Mouse (Mus musculus): Measurements from ENCODE around the gene Maco1. TPM values are rescaled to one million over a fixed set of nuclear protein-coding genes. Genes with fewer than 3 reads are reported as not detected.

Maco1 gene
- polyA plus RNA-seq, 1 experiment from 2014 or later: 47.2 TPM

- no peak overlapping the region for H3K4me3 ChIP-seq (ENCODE audit: low read depth, low read length)
- H3K4me1 ChIP-seq (ENCODE audit: control insufficient read depth, insufficient read depth, low read length): no peaks in the 10 kb centered on the region
- H3K27ac ChIP-seq (ENCODE audit: low read depth, low read length): no peak overlapping the region
- ATAC-seq (ENCODE audit: insufficient read depth, low FRiP score, low TSS enrichment) (no peak), DNase-seq (ENCODE audit: low spot score) (no peak)
- 96% methylated on average over 7 of the region's 7 CpGs for WGBS
- no peak overlapping the region for H3K9ac ChIP-seq (ENCODE audit: low read length)
- H3K9me3 ChIP-seq (ENCODE audit: control insufficient read depth, low read length): no peaks in the 10 kb centered on the region
- H3K36me3 ChIP-seq (ENCODE audit: control insufficient read depth, insufficient read depth, low read length): no peaks in the 10 kb centered on the region
- H3K4me2 ChIP-seq (ENCODE audit: low read depth): no peak overlapping the region
- no peaks in the 10 kb centered on the region for H3K27me3 ChIP-seq (ENCODE audit: control insufficient read depth, insufficient read depth, low read length)
Observed at GRCm38 (mm10) chr4:134759564-134759963, 93.6 kb downstream of the Maco1 start.

- Histone ChIP-seq H3K4me1 (ENCODE audit: control insufficient read depth, insufficient read depth, low read length) (peaks cover 4% of the 10 kb centered on the region), H3K36me3 (ENCODE audit: control insufficient read depth, insufficient read depth, low read length) (no peaks in the 10 kb centered on the region), H3K9me3 (ENCODE audit: control insufficient read depth, low read length) (no peaks in the 10 kb centered on the region), H3K27me3 (ENCODE audit: control insufficient read depth, insufficient read depth, low read length) (no peaks in the 10 kb centered on the region), H3K27ac (ENCODE audit: low read depth, low read length) (no peak overlapping the region), H3K9ac (ENCODE audit: low read length) (no peak overlapping the region), H3K4me2 (ENCODE audit: low read depth) (no peak overlapping the region), H3K4me3 (ENCODE audit: low read depth, low read length) (no peak overlapping the region)
- ATAC-seq (ENCODE audit: insufficient read depth, low FRiP score, low TSS enrichment) (no peak), DNase-seq (ENCODE audit: low spot score) (no peak)
- 91% methylated on average over 14 of the region's 14 CpGs for WGBS
Observed at GRCm38 (mm10) chr4:134758922-134759321, 94.2 kb downstream of the Maco1 start.

- WGBS: 87% methylated on average over 4 of the region's 4 CpGs
- Histone ChIP-seq H3K9ac (ENCODE audit: low read length) (no peak overlapping the region), H3K9me3 (ENCODE audit: control insufficient read depth, low read length) (no peaks in the 10 kb centered on the region), H3K36me3 (ENCODE audit: control insufficient read depth, insufficient read depth, low read length) (no peaks in the 10 kb centered on the region), H3K4me3 (ENCODE audit: low read depth, low read length) (no peak overlapping the region), H3K4me2 (ENCODE audit: low read depth) (no peak overlapping the region), H3K27ac (ENCODE audit: low read depth, low read length) (no peak overlapping the region), H3K27me3 (ENCODE audit: control insufficient read depth, insufficient read depth, low read length) (no peaks in the 10 kb centered on the region), H3K4me1 (ENCODE audit: control insufficient read depth, insufficient read depth, low read length) (peaks cover 4% of the 10 kb centered on the region)
- ATAC-seq (ENCODE audit: insufficient read depth, low FRiP score, low TSS enrichment) (no peak), DNase-seq (ENCODE audit: low spot score) (no peak)
Observed at GRCm38 (mm10) chr4:134758367-134758766, 94.8 kb downstream of the Maco1 start.

GRCm38 (mm10) chr4:134756953-134757352 is 96.2 kb downstream of the Maco1 start:
- no peak overlapping the region for H3K4me2 ChIP-seq (ENCODE audit: low read depth)
- no peaks in the 10 kb centered on the region for H3K36me3 ChIP-seq (ENCODE audit: control insufficient read depth, insufficient read depth, low read length)
- H3K4me1 ChIP-seq (ENCODE audit: control insufficient read depth, insufficient read depth, low read length): peaks cover 4% of the 10 kb centered on the region
- ATAC-seq (ENCODE audit: insufficient read depth, low FRiP score, low TSS enrichment) (no peak), DNase-seq (ENCODE audit: low spot score) (no peak)
- H3K27me3 ChIP-seq (ENCODE audit: control insufficient read depth, insufficient read depth, low read length): no peaks in the 10 kb centered on the region
- H3K9me3 ChIP-seq (ENCODE audit: control insufficient read depth, low read length): no peaks in the 10 kb centered on the region
- H3K9ac ChIP-seq (ENCODE audit: low read length): no peak overlapping the region
- no peak overlapping the region for H3K27ac ChIP-seq (ENCODE audit: low read depth, low read length)
- 88% methylated on average over 7 of the region's 7 CpGs for WGBS
- H3K4me3 ChIP-seq (ENCODE audit: low read depth, low read length): no peak overlapping the region

- ATAC-seq (ENCODE audit: insufficient read depth, low FRiP score, low TSS enrichment): no peak
- no peak overlapping the region for H3K4me2 ChIP-seq (ENCODE audit: low read depth)
- H3K4me1 ChIP-seq (ENCODE audit: control insufficient read depth, insufficient read depth, low read length): peaks cover 4% of the 10 kb centered on the region
- H3K27ac ChIP-seq (ENCODE audit: low read depth, low read length): no peak overlapping the region
- DNase-seq (ENCODE audit: low spot score): no peak
- 83% methylated on average over 13 of the region's 13 CpGs for WGBS
- H3K4me3 ChIP-seq (ENCODE audit: low read depth, low read length): no peak overlapping the region
- no peaks in the 10 kb centered on the region for H3K27me3 ChIP-seq (ENCODE audit: control insufficient read depth, insufficient read depth, low read length)
- no peak overlapping the region for H3K9ac ChIP-seq (ENCODE audit: low read length)
- no peaks in the 10 kb centered on the region for H3K9me3 ChIP-seq (ENCODE audit: control insufficient read depth, low read length)
- H3K36me3 ChIP-seq (ENCODE audit: control insufficient read depth, insufficient read depth, low read length): no peaks in the 10 kb centered on the region
Observed at GRCm38 (mm10) chr4:134754941-134755340, 98.2 kb downstream of the Maco1 start.

GRCm38 (mm10) chr4:134754371-134754770 is 98.8 kb downstream of the Maco1 start:
- Histone ChIP-seq H3K36me3 (ENCODE audit: control insufficient read depth, insufficient read depth, low read length) (no peaks in the 10 kb centered on the region), H3K4me1 (ENCODE audit: control insufficient read depth, insufficient read depth, low read length) (peaks cover 4% of the 10 kb centered on the region), H3K9ac (ENCODE audit: low read length) (0 out of 2 replicates have a peak overlapping the region, but pooled peaks have one; percentile 10), H3K4me3 (ENCODE audit: low read depth, low read length) (no peak overlapping the region), H3K4me2 (ENCODE audit: low read depth) (no peak overlapping the region), H3K27ac (ENCODE audit: low read depth, low read length) (0 out of 2 replicates have a peak overlapping the region, but pooled peaks have one; percentile 20), H3K9me3 (ENCODE audit: control insufficient read depth, low read length) (no peaks in the 10 kb centered on the region), H3K27me3 (ENCODE audit: control insufficient read depth, insufficient read depth, low read length) (no peaks in the 10 kb centered on the region)
- DNase-seq (ENCODE audit: low spot score) (no peak), ATAC-seq (ENCODE audit: insufficient read depth, low FRiP score, low TSS enrichment) (no peak)
- 54% methylated on average over 10 of the region's 10 CpGs for WGBS

GRCm38 (mm10) chr4:134753516-134754261 is 99.5 kb downstream of the Maco1 start:
- H3K4me2 ChIP-seq (ENCODE audit: low read depth): no peak overlapping the region
- ATAC-seq (ENCODE audit: insufficient read depth, low FRiP score, low TSS enrichment): no peak
- 0 out of 2 replicates have a peak overlapping the region, but pooled peaks have one; percentile 20 for H3K27ac ChIP-seq (ENCODE audit: low read depth, low read length)
- DNase-seq (ENCODE audit: low spot score): no peak
- WGBS: 52% methylated on average over 17 of the region's 17 CpGs
- H3K4me1 ChIP-seq (ENCODE audit: control insufficient read depth, insufficient read depth, low read length): peaks cover 4% of the 10 kb centered on the region
- H3K4me3 ChIP-seq (ENCODE audit: low read depth, low read length): no peak overlapping the region
- no peaks in the 10 kb centered on the region for H3K36me3 ChIP-seq (ENCODE audit: control insufficient read depth, insufficient read depth, low read length)
- H3K9ac ChIP-seq (ENCODE audit: low read length): 0 out of 2 replicates have a peak overlapping the region, but pooled peaks have one; percentile 10
- H3K9me3 ChIP-seq (ENCODE audit: control insufficient read depth, low read length): no peaks in the 10 kb centered on the region
- H3K27me3 ChIP-seq (ENCODE audit: control insufficient read depth, insufficient read depth, low read length): no peaks in the 10 kb centered on the region

- peaks cover 4% of the 10 kb centered on the region for H3K4me1 ChIP-seq (ENCODE audit: control insufficient read depth, insufficient read depth, low read length)
- H3K27ac ChIP-seq (ENCODE audit: low read depth, low read length): no peak overlapping the region
- DNase-seq (ENCODE audit: low spot score) (no peak), ATAC-seq (ENCODE audit: insufficient read depth, low FRiP score, low TSS enrichment) (no peak)
- H3K9me3 ChIP-seq (ENCODE audit: control insufficient read depth, low read length): no peaks in the 10 kb centered on the region
- no peaks in the 10 kb centered on the region for H3K36me3 ChIP-seq (ENCODE audit: control insufficient read depth, insufficient read depth, low read length)
- H3K27me3 ChIP-seq (ENCODE audit: control insufficient read depth, insufficient read depth, low read length): no peaks in the 10 kb centered on the region
- H3K4me3 ChIP-seq (ENCODE audit: low read depth, low read length): no peak overlapping the region
- 57% methylated on average over 11 of the region's 11 CpGs for WGBS
- no peak overlapping the region for H3K4me2 ChIP-seq (ENCODE audit: low read depth)
- no peak overlapping the region for H3K9ac ChIP-seq (ENCODE audit: low read length)
Observed at GRCm38 (mm10) chr4:134752911-134753426, 100.2 kb downstream of the Maco1 start.
